Mouse (Mus musculus) gastrocnemius, adult 18-20 months (tissue): ENCODE results near the gene Itga1. TPM values are rescaled to one million over a fixed set of nuclear protein-coding genes. Genes with fewer than 3 reads are reported as not detected.

Source experiments
- DNase-seq: peaks from one replicate; pipeline ENCODE4 v3.0.0; 2021; ENCODE audit warnings: low spot score
- total RNA-seq, 2 experiments: library from RNA; stranded (reverse); gene quantifications; 2 replicates each; pipeline ENCODE4 v1.2.3; 2021

Gene Itga1
- total RNA-seq, 2 experiments from 2014 or later, result 8.0 to 8.4 TPM

DNA sequence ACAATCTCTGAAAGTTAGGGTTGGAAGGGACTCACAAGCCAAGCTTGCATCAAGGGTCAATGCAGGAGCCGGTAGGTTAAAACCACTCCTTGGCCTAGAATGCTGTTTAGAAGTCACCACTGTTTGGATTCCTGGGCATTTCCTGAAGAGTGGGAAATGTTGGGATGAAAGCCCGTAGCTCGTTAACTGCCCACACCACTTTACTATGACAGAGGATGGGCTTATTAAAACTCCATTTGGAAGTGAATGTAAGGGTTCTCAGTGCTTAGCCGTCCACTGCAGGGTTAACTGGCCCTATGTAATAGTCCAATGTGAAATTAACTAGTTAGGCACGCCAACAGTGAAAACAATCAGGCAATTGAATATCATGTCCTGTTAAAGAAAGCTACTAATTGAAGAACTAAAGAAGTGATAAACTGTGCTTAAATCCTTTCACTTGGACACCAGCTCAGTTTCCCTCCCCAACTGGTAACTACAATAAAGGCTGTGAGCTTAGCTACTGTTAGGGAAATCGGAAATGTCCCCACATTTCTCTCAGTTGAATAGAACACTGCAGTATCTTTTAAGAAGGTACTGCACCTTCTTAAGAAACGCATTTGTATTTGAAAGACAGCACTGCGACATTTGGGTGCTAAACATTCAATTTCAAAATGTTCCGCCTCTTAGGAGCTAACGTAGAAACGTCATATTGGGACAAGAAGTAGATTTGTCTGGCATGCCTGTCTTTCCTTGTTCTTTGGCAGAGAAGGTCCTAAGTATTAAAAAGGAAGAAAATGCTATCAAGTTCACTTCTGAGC, 1.2 kb downstream of the Itga1 start:
- peak; percentile 5 for DNase-seq

- no peak for DNase-seq
Measured at GRCm38 (mm10) chr13:115099381-115099780, 2.4 kb downstream of the Itga1 start.

DNA sequence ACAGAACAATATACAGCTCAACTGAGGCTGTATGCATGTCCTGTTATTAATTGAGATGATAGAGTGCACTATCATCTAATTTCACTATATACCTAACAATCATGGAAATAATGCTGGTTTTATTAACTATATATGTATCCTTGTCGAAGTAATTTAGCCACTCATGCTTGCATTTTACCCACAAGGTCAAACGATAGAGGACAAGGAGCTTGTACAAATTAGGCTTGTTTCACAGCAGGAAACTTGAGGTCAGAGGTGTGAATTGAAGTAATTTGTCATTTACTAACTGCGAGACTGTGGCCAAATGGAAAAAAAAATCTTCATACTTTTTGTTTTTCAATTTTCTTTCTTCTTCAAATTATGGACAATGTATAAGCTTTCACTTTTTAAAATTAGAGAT, 3.5 kb downstream of the Itga1 start:
- no peak for DNase-seq

GRCm38 (mm10) chr13:115096965-115097364, 4.8 kb downstream of the Itga1 start:
- no peak for DNase-seq

DNA sequence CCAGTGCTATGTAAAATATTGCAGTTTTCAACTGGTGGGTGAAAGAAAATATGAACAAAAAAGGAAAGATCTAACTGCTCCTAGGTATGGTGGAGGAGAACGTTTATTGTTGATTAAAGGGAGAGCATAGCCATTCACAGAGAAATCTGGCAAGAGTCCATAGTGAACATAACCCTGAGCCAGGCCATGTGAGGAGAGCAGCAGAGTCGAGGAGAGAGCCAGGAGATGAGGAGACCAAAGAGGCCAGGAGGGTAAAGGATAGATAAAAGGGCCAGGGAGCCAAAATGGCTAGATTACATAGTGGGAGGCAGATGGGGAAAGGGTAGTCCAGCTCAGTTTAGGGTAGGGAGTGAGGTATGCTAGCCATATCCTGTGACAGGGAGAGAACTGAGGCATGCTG, 5.5 kb downstream of the Itga1 start:
- no peak for DNase-seq

- DNase-seq, result no peak
Measured at GRCm38 (mm10) chr13:115095392-115095791, 6.4 kb downstream of the Itga1 start.

- no peak for DNase-seq
Measured at GRCm38 (mm10) chr13:115091511-115091910, 10.3 kb downstream of the Itga1 start.

- DNase-seq, result no peak
Measured at GRCm38 (mm10) chr13:115090977-115091445, 10.8 kb downstream of the Itga1 start.

DNA sequence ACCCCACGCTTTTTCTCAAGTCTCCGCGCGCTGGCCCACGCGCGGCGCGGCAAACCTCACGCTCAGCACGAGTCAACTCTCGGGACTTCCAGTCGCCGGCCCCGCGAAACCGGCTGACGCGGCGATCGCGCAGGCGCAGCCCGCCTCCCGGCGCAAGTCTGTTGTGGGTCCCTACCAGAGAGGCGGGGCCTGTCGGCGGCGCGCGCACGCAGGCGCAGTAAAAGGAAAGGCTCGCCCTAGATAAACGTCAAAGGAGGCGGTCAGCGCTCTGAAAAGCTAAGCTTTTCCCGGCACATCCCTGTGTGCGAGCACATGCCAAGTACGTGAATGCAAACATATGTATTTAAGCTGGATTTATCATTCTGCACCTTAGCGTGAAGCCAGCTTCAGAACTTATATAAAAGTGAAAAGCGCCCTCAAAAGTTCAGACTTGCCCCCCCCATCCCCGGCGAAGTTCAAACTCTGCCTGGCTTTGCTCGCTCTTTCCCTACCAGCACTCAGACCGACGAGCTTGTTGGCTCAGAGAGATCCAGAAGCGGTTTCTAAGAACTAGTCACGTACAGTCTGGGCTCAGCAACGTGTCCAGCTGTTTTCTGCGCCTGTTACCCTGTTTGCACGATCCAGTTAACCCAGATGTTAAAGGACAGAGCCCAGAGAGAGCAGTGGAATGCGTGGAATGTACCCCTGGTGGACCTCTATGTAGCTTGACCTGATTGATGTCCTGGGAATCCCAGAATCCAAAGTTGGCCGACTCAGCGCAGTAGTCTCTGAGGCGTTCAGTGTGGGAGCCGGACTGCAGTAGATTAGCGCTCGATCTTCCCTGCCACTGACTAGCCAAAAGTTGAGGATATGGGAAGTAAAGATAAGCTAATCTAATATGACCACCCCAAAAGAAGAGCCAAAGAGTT, 11.4 kb downstream of the Itga1 start, which contains the start of gene Pelo:
Gene Pelo (minus strand): TSS at position 118 of the 908 bp plus-strand sequence.
- DNase-seq, result peak; percentile 96

GRCm38 (mm10) chr13:115089395-115090025, 12.3 kb downstream of the Itga1 start:
- DNase-seq, result peak; percentile 10

DNA sequence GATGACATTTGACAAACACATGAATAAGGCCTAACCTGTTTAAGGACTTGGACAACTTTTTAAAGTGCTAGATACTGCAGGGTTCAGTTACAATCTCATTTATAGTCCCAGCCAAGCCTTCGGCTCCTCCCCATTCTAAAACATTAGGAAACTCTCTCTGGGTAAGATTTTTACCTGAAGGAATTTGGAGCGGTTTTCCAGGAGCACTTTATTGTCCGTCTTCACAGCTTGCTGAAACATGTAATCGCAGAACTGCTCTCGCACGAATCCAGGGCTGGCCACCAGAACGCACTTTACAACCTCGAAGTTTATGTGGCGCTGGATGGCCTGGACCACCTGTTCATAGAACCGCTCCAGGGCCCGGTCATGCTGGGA, 12.8 kb downstream of the Itga1 start:
- DNase-seq, result no peak

GRCm38 (mm10) chr13:115085974-115086373, 15.8 kb downstream of the Itga1 start:
- no peak for DNase-seq

DNA sequence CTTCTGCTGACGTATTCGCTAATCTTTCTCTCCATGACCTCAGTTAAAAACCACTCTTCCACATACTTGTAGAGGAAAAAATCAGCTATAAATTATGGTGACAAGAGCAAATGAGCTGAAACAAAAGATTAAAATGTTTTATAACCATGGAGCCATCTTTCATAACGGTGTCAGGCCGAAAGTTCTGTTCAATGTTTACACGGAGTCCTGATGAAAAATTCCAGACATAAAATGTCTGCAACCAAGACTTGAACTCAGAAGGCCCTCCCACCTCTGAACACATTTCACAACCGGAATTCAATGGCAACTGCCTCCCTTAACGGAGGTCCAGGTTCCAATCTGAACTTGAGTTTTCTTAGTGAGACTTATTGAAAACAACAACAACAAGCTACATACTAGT, 19.4 kb downstream of the Itga1 start:
- DNase-seq, result no peak

- DNase-seq, result no peak
Measured at GRCm38 (mm10) chr13:115079996-115080585, 21.7 kb downstream of the Itga1 start.

GRCm38 (mm10) chr13:115078997-115079685, 22.6 kb downstream of the Itga1 start:
- DNase-seq, result no peak

GRCm38 (mm10) chr13:115077346-115078134, 24.2 kb downstream of the Itga1 start:
- DNase-seq, result no peak

GRCm38 (mm10) chr13:115072386-115072785, 29.4 kb downstream of the Itga1 start:
- DNase-seq, result no peak

GRCm38 (mm10) chr13:115071431-115071830, 30.3 kb downstream of the Itga1 start:
- no peak for DNase-seq

DNA sequence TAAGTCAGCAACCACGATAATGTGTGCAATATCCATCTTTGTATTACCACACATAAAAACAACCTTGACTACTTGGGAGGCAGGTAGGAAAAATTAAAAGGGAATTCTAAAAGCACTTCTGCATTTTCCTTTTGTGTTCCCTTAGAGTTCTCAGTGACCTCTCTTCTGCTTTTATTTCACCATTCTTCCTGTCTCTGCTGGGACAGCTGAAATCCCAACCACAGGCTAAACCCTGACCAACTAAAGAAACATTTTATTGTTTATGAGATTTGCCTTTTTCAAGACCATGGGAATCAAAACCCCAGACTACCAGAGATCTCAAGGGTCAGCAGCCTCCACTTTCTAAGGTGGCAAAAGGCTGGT, 33.8 kb downstream of the Itga1 start:
- DNase-seq, result no peak

GRCm38 (mm10) chr13:115067324-115067967, 34.3 kb downstream of the Itga1 start:
- no peak for DNase-seq
